Mouse (Mus musculus): ENCODE measurements around the gene Cbr2. TPM values are rescaled to one million over a fixed set of nuclear protein-coding genes. Genes with fewer than 3 reads are reported as not detected.

The Cbr2 gene
- polyA plus RNA-seq, 1 experiment, result not detected

- Histone ChIP-seq H3K4me3 (replicated peaks) (no peak overlapping the region), H3K36me3 (ENCODE audit: control insufficient read depth) (no peaks in the 10 kb centered on the region)
- TF ChIP-seq GATA1 (IDR thresholded peaks at IDR 0.05; ENCODE audit: low read length) (no peak), TAL1 (IDR thresholded peaks at IDR 0.05; ENCODE audit: low read length) (no peak)
These were observed 30.1 kb upstream of the Cbr2 start for GRCm38 (mm10) chr11:120761811-120762671.

DNA sequence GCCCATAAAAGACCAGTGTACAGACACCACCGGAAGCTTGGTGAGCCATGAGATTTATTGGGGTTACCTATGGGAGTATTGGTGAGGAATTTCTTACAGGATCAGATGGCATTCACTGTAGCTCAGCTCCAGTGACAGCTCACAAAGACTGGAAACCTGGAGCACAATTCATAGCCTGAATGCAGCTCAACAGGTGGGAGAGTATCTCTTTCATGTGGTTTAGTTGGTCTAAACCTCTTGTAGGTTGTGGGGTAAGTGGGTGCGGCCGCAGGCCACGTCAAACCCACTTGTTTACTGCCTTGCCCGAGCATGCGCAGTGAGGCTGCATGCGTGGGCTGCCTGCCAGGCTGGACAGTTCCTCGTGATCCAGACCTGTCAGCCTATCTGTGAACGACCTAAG lies 28.3 kb upstream of the Cbr2 start:
- no peak for TF ChIP-seq GATA1 (IDR thresholded peaks at IDR 0.05; ENCODE audit: low read length)
- no peak for TF ChIP-seq TAL1 (IDR thresholded peaks at IDR 0.05; ENCODE audit: low read length)
- H3K9me3 ChIP-seq (ENCODE audit: control insufficient read depth, low read length), result peaks cover 50% of the 10 kb centered on the region

More at GRCm38 (mm10) chr11:120761811-120762671, 30.1 kb upstream of the Cbr2 start:
- Histone ChIP-seq H3K9me3 (ENCODE audit: control insufficient read depth, low read length) (peaks cover 42% of the 10 kb centered on the region), H3K27me3 (ENCODE audit: control insufficient read depth) (peaks cover 21% of the 10 kb centered on the region), H3K4me1 (ENCODE audit: control insufficient read depth) (no peaks in the 10 kb centered on the region)

GRCm38 (mm10) chr11:120751606-120752005 lies 19.7 kb upstream of the Cbr2 start:
- no peak for TF ChIP-seq GATA1 (IDR thresholded peaks at IDR 0.05; ENCODE audit: low read length)
- no peak for TF ChIP-seq TAL1 (IDR thresholded peaks at IDR 0.05; ENCODE audit: low read length)
- Histone ChIP-seq H3K9me3 (ENCODE audit: control insufficient read depth, low read length) (peaks cover 4% of the 10 kb centered on the region; the same call in 1 of the 2 replicates), H3K4me3 (replicated peaks) (no peak overlapping the region), H3K36me3 (ENCODE audit: control insufficient read depth) (no peaks in the 10 kb centered on the region), H3K27me3 (ENCODE audit: control insufficient read depth) (peaks cover 3% of the 10 kb centered on the region; the same call in 1 of the 2 replicates), H3K4me1 (ENCODE audit: control insufficient read depth) (no peaks in the 10 kb centered on the region)

More for the DNA sequence above, 28.3 kb upstream of the Cbr2 start:
- Histone ChIP-seq H3K36me3 (ENCODE audit: control insufficient read depth) (no peaks in the 10 kb centered on the region), H3K27me3 (ENCODE audit: control insufficient read depth) (peaks cover 17% of the 10 kb centered on the region), H3K4me1 (ENCODE audit: control insufficient read depth) (no peaks in the 10 kb centered on the region), H3K4me3 (replicated peaks) (no peak overlapping the region)

- H3K9me3 ChIP-seq (ENCODE audit: control insufficient read depth, low read length), result no peaks in the 10 kb centered on the region
These were observed 17.5 kb upstream of the Cbr2 start for GRCm38 (mm10) chr11:120749430-120749829.

GRCm38 (mm10) chr11:120747974-120748373 lies 16.1 kb upstream of the Cbr2 start:
- H3K4me1 ChIP-seq (ENCODE audit: control insufficient read depth), result no peaks in the 10 kb centered on the region
- H3K9me3 ChIP-seq (ENCODE audit: control insufficient read depth, low read length), result no peaks in the 10 kb centered on the region; the same call in 1 of the 2 replicates
- H3K4me3 ChIP-seq (replicated peaks), result no peak overlapping the region
- TF ChIP-seq TAL1 (IDR thresholded peaks at IDR 0.05; ENCODE audit: low read length), result no peak
- no peak for TF ChIP-seq GATA1 (IDR thresholded peaks at IDR 0.05; ENCODE audit: low read length)
- H3K27me3 ChIP-seq (ENCODE audit: control insufficient read depth), result peaks cover 6% of the 10 kb centered on the region
- no peaks in the 10 kb centered on the region for H3K36me3 ChIP-seq (ENCODE audit: control insufficient read depth)

More at GRCm38 (mm10) chr11:120749430-120749829, 17.5 kb upstream of the Cbr2 start:
- Histone ChIP-seq H3K4me1 (ENCODE audit: control insufficient read depth) (no peaks in the 10 kb centered on the region), H3K36me3 (ENCODE audit: control insufficient read depth) (no peaks in the 10 kb centered on the region), H3K27me3 (ENCODE audit: control insufficient read depth) (peaks cover 3% of the 10 kb centered on the region; the same call in 1 of the 2 replicates), H3K4me3 (replicated peaks) (no peak overlapping the region)
- TF ChIP-seq GATA1 (IDR thresholded peaks at IDR 0.05; ENCODE audit: low read length) (no peak), TAL1 (IDR thresholded peaks at IDR 0.05; ENCODE audit: low read length) (no peak)

GRCm38 (mm10) chr11:120744121-120744701 lies 12.3 kb upstream of the Cbr2 start:
- Histone ChIP-seq H3K36me3 (ENCODE audit: control insufficient read depth) (no peaks in the 10 kb centered on the region), H3K9me3 (ENCODE audit: control insufficient read depth, low read length) (no peaks in the 10 kb centered on the region; the same call in 1 of the 2 replicates), H3K4me1 (ENCODE audit: control insufficient read depth) (no peaks in the 10 kb centered on the region), H3K4me3 (replicated peaks) (no peak overlapping the region), H3K27me3 (ENCODE audit: control insufficient read depth) (peaks cover 3% of the 10 kb centered on the region; the same call in 1 of the 2 replicates)
- TF ChIP-seq TAL1 (IDR thresholded peaks at IDR 0.05; ENCODE audit: low read length) (no peak), GATA1 (IDR thresholded peaks at IDR 0.05; ENCODE audit: low read length) (no peak)

GRCm38 (mm10) chr11:120740981-120741380 lies 9.1 kb upstream of the Cbr2 start:
- H3K4me3 ChIP-seq (replicated peaks), result no peak overlapping the region
- no peaks in the 10 kb centered on the region for H3K36me3 ChIP-seq (ENCODE audit: control insufficient read depth)
- H3K4me1 ChIP-seq (ENCODE audit: control insufficient read depth), result no peaks in the 10 kb centered on the region
- peaks cover 3% of the 10 kb centered on the region; the same call in 1 of the 2 replicates for H3K27me3 ChIP-seq (ENCODE audit: control insufficient read depth)
- no peak for TF ChIP-seq TAL1 (IDR thresholded peaks at IDR 0.05; ENCODE audit: low read length)
- TF ChIP-seq GATA1 (IDR thresholded peaks at IDR 0.05; ENCODE audit: low read length), result no peak
- H3K9me3 ChIP-seq (ENCODE audit: control insufficient read depth, low read length), result no peaks in the 10 kb centered on the region; the same call in 1 of the 2 replicates

DNA sequence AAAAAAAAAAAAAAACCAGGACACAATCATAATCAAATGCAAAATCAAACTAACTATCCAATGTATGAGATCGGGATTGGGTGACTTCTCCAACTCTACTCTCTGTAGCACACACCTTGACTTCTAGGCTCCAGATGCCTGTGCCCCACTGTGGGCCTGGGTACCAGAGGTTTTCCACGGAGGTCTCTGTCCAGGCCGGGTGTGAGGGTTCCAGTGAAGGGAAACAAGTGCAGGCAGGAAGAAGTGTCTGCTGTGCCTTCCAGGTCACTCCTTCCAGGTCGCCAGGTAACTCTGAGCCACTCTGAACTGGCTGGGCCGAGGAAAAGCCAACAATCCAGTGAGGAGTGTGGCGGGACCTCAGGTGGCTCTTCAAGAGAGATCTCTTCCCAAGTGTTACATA lies 4.5 kb upstream of the Cbr2 start:
- peaks cover 2% of the 10 kb centered on the region for H3K9me3 ChIP-seq (ENCODE audit: control insufficient read depth, low read length)
- H3K4me1 ChIP-seq (ENCODE audit: control insufficient read depth), result no peaks in the 10 kb centered on the region
- H3K4me3 ChIP-seq (replicated peaks), result no peak overlapping the region
- peaks cover 12% of the 10 kb centered on the region for H3K27me3 ChIP-seq (ENCODE audit: control insufficient read depth)
- no peaks in the 10 kb centered on the region for H3K36me3 ChIP-seq (ENCODE audit: control insufficient read depth)
- no peak for TF ChIP-seq GATA1 (IDR thresholded peaks at IDR 0.05; ENCODE audit: low read length)
- no peak for TF ChIP-seq TAL1 (IDR thresholded peaks at IDR 0.05; ENCODE audit: low read length)

DNA sequence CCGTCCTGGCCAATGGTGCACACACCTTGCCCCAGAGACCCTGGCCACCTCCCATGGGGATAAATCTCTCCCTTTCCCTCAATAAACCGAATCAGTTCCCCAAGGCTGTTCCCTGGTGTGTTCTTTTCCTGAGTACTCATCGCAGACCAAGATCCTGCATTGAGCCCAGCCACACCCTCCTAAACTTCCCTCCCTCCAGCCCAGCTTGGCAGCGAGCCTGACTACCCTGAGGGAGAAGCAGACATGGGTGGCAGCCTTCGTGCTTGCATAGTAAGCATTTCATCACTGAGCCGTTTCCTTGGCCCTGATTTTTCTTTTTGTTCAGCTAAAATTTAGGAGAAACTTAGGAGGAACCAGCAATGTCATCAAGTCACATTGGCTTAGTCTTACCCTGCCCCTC lies 1.6 kb upstream of the Cbr2 start:
- peaks cover 5% of the 10 kb centered on the region for H3K4me1 ChIP-seq (ENCODE audit: control insufficient read depth)
- no peak for TF ChIP-seq TAL1 (IDR thresholded peaks at IDR 0.05; ENCODE audit: low read length)
- TF ChIP-seq GATA1 (IDR thresholded peaks at IDR 0.05; ENCODE audit: low read length), result no peak
- H3K27me3 ChIP-seq (ENCODE audit: control insufficient read depth), result peaks cover 22% of the 10 kb centered on the region

More for the DNA sequence above, 1.6 kb upstream of the Cbr2 start:
- H3K9me3 ChIP-seq (ENCODE audit: control insufficient read depth, low read length), result peaks cover 3% of the 10 kb centered on the region
- no peaks in the 10 kb centered on the region for H3K36me3 ChIP-seq (ENCODE audit: control insufficient read depth)
- H3K4me3 ChIP-seq (replicated peaks), result no peak overlapping the region

Data from erythroblast, embryonic 14.5 days (primary cell).